Mouse (Mus musculus) c-Kit-negative CD71-positive TER-119-positive erythroid progenitor cells, embryonic 14.5 days (primary cell): ENCODE data around the gene Plcl1.

Experiments
- DNase-seq: peaks from one replicate; pipeline ENCODE4 v3.0.0-alpha.2; 2013; ENCODE audit warnings: low read depth, low spot score

Plcl1 gene

DNA sequence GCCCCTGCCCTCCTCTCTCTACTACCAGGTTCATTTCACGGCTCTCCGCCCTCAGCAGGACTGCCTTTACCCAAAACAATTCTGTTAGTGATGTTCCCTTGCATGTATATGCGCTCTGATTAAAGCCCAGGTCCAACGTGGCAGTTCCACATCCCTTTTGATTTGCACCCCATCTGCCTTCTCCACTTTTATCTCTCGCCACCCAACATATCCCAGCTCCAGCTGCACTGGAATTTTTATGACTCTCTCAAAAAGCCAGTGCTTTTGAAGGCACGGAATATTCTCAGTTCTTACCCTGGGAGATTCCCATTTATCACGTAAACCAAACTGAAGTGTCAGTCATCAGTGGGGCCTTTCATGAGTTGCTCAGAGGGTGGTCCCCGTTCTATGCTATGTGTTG lies 200.7 kb downstream of the Plcl1 start:
- DNase-seq = no peak

DNA sequence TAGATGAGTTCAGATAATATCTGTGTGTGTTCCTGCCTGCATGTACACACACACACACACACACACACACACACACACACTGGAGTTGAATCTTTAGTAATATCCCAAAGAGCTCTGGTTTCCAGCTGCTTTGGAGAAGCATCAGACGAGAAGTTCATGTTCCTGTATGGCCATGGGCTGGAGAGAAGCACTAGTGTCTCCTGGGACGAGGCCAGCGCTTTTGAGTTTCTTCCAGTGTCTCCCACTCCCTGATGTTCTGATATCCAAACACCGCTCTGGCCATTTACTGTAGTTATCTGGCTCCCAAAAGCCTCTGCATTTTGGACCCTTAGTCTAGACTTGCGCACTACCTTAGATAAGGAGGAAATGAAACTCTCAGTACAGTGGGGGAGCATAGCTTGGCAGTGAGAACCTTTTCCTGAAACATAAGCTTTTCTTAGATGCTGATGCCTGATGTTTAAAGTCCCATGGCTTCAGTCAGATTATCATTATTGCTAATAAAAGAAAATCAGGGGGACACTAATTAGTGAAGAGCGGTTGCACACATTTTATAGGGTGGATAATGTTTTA lies 207.1 kb downstream of the Plcl1 start:
- no peak for DNase-seq

DNA sequence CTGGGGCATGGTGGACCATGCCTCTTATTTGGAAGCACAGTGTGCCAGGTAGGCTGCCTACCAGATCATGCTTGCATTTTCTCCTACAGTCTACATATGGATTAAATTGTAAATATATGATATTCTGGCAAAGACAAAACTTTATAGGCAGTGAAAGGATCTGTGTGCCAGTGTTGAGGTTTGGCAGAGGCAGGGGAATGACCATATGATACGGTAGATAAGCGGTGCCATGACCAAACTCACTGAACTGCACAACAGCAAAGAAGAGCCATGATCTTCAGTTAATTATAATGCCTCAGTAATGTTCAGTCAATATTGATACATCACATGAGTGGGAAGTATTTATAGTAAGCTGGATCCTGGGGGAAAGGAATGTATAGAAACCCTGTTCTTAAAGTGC lies 212.1 kb downstream of the Plcl1 start:
- no peak for DNase-seq

DNA sequence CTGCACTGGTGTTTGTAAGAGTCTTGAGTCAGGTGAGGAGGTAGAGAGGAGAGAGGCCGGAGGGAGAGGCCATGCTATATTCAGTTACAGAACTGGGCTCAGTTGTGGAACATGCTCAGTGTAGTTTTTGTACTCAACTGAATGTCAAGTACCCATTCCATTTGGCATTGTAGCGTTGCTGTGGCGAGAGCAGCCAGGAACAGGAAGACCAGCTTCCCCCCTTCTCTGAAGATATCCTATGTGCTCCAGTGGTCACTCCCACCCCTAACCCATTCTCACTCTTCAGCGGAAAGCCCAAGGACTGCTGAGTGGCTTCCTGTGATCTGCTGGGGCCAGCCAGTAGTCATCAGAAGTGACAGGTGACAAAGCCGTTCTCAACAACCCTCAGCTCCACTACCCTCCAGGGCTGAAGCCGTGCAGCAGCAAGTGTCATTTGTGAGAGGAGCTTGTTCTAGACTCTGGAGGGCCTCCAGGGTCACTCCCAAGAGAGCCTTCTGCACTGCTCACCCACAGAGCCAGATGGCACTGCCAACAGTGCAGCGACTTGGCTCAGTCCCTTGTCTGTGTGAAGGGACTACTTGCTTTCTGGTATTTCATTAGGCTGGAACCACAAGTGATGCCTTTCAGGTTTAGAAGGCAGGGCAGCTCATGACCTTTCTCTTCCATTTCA lies 213.0 kb downstream of the Plcl1 start:
- DNase-seq = no peak

DNA sequence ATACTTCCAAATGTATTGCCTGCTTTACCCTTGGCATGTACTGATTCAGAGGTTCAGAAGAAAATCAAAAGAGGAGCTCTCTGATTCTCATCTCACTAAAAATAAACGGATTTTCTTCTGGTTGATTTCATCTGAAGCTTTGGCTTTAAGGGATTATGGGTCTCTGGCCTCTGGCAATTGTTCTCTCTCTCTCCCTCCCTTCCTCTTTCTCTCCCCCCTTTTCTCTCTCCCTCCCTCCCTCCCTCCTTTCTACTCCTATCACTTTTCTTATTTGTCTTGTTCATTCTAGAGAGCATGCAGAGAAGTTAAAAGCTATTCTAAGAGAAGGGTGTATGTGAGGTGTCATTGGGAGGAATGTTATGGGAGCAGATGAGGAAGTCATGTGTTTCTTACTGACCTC lies 225.8 kb downstream of the Plcl1 start:
- no peak for DNase-seq

DNA sequence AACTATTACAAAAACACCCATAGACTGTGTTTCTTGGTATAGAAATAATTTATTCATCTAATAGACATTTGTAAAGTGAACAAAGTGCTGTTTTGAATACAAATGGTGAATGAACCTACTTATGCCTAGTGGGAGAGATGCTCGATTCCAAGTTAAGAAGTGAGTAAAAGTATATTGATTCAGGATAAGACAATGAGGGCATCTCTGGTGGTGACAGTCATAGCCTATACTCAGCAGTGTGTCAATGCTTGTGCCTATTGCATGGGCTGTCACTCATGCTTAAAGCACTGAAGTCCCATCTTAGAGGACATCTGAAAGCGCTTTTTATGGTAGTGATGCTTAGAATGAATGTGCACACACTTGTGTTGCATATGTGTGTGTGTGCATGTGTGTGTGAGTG lies 226.3 kb downstream of the Plcl1 start:
- DNase-seq = no peak

DNA sequence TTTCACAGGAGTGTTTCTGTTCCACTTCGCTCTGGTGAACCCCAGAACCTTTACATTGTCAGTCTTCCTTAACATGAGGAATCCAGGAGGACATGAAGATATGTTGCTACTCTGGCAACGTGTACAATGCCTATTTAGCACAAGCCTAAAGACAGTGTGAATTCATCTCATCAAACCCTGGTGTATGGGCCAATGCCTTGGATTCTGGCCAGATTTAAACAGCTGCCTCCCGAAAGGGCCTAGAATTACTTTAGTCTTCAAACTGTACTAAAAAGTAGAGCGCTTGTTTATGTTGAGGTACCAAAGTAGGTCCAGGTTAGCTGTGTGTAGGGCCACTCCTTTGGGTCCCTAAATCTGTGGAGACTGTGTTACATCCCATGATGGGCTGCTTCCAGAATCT lies 227.6 kb downstream of the Plcl1 start:
- no peak for DNase-seq

DNA sequence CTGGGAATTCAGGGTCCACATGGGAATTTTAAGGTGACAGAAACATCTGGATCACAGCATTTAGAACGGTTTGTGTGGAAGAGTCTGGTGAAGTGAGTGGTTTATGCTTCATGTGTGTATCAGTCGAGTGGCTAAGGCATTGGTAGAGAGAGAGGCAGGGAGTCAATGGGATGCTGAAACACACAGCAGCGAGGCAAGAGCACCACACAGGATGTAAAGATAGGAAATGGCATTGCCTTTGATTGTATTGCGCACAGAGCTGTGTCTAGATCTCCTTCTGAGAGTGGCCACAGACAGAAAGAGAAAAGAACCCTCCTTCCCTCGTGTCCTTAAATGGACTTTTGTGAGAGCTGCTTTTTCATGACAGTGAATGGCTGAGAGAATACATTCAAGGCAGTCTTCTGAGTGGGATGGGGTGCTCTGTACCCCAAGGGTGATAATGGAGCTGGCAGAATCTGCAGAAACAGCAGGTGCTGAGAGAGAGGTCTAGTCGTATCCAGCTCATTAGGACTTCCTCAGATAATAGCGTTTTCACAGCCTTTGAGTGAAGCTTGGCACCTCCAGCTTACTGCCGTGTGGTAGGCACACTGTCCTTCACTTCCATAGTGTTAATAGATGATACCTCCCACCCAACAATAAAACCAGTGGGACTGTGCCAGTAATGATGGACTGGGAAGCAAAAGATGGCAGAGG lies 253.9 kb downstream of the Plcl1 start:
- no peak for DNase-seq

DNA sequence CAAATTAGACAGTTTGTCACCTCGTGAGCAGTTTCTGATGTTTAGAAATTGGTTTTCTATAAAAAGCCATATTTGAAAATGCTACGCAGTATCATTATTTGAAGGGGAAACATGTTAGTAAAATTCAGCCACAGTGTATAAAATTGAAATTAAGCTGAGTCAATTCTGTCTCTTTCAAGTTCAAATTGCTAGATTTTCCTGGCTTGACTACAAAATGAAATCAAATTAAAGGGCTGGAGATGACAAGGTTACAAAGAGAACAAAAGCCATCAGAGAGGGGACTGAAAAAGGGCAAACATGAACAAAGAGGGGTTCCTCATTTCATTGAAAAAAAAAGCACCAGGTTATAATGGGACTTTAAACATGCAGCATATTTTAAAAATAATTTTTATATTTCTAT lies 255.7 kb downstream of the Plcl1 start:
- no peak for DNase-seq

DNA sequence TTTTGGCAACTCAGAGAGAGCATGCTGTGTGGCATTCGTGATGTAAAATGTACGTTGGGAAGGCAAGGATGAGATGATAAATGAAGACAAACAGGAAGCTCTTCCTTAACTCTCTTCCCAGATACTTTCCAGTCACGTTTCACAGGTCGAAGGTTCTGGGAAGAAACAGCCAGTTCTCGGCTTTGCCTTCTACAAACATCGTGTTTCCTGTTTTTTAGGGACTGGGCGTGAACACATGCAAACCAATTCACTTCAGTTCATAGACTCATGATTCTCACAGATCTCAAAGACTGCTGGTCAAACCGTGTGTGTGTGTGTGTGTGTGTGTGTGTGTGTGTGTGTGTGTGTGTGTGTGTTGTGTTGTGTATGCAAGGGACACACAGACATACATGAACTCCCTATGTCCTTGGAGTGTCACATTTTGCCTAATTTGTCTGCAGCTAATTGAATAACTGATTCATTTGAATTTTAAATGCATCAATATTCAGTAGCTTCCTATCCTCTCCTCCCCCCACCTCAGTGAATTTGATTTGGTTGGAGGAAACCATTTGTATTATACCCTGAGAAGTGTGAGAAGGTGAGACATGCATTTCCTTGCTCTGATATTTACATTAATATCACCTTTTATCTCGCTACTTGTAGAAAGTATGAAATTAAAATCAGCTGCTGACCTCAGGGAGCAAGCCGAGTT lies 259.6 kb downstream of the Plcl1 start:
- DNase-seq = no peak

DNA sequence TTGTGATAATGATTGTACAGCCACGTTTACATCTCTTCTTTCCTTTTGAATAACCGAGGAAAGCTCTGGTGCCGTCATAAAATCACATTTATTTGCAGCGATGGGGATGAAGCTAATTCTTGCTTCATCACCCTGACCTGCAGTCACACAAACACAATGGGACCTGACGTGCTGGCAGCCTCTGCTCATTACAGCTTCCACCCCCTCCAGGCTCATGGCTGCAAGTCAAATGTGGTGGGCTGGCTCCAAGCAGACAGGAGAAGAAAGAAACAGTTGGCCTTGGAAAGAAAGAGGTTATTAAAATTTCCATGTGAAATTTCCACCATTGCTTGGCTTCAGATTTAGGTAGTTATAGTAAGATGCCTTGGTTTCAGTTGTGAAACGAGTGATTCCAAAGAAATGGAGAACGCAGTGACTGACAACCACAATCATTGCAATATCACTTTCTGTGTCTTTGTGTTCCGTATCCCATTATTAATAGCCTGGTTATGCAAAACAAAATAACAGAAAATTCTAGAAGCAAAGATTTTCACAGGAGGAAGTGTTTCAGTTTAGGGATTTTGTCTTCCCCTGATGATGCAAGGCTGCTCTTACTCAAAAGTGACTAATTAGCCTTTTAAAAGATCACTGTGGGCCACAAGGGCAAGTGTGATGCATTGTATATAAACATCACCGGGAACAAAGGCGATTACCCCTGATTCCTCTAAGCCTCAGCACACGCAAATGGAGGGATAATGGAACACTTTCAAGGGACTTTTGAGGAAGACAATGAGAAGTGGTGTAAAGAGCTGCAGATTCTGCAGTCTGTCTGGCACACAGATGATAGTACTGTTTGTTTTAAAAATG lies 260.3 kb downstream of the Plcl1 start:
- DNase-seq = no peak

DNA sequence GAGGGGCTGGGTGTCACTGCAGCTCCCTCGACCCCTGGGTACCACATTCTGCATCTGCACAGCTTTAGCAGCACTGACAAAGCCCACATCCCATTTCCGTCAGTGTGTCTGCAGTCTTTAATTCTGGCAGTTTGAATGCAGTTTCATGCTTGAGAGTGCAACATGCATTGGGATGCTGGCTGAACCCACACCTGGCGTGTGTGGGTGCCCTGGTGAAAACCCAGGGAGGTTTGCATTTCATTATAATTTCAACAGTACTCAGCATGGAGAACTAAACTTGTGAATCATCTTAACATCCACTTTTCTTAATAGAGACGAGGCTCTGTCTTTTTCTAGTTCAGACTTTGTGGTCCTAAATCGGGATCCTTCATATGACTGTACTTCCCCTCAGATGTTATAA lies 261.1 kb downstream of the Plcl1 start:
- no peak for DNase-seq

DNA sequence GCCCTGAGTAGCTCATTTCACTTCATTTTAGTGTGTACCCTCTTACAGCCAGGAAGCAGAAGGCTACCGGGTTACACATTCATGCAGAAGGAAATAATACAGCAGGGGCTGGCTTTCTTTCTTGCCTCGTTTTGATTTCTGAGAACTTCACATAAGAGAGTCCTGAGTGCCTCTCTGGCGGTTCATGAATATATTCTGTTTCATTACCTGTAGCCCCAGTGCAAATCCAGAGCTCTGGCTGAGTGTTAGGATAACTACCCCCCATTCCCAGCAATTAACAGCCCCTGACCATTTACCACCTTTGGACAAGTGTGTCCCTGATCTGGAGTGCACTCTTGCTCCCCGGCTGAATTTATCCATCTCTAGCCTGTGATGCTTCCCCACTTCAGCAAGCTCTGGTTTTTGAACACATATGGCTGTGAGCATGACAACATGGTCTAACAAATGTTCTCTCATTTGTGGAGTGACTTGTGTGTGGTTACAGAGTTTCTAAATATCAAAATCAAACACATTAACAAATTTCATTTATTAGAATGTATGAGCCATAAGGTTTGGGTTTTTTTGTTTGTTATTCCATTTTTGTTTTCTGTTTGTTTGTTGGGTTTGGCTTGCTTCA lies 263.0 kb downstream of the Plcl1 start:
- DNase-seq = no peak

DNA sequence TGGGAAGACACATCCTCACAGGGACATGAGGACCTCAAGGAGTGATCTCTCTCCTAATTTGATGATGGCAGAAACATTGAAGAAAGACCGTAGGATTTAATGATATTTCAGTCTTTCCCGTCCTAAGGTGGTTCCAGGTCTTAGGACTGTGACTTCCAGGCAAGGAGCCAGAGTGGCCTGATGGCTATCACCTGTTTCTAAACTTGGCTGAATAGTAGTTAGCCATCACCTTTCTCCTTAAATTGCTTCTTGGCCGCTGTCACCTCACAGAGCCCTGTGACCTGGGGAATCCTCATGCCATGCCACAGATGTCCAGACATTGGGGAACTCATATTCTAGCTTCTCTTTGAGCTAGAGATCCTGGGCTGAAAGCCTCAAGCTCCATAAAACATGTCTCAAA lies 277.0 kb downstream of the Plcl1 start:
- DNase-seq = no peak

DNA sequence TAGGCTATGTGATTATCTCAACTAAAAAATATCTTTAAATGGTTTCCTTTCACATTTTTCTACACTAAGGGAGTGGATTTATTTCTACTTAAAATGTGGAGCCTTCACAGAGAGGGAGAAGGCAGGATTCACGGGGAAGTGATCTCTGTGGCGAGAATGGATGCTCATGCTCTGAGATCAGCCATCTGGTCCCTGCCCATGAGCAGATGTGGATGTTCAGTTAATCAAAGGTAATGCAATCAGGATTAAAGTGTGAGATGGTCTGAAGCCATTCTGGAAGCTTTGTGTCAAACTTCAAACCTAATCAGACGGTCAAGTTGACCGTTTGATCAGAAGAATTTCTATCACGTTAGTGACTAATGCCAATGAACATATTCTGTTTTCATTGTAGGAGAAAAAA lies 280.5 kb downstream of the Plcl1 start:
- no peak for DNase-seq

DNA sequence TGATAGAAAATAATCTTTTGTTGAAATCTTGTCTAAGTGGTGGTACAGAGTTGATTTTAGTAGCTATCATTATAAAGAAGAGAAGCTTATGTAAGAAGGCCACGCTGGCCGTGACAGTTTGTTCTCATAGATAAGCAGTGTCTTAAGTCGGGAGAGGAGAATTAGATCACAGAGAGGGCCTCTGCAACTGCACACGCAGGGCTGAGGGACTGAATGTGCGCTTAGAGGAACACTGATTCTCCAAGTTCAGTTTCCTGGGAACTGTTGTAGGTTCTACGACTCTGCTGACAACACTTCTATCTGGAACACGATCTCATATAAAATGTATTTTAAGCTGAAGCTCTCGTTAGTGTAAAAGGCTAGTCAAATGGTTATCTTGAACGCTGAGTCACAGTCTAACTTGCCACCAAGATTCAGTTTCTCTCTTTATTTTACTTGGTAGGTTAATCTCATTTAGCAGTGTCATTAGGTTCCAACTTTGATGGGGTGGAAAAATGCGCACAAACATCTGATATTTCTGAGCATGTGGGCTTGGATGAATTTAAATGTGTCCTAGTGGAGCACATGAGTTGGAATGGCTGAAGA lies 288.0 kb downstream of the Plcl1 start:
- no peak for DNase-seq

DNA sequence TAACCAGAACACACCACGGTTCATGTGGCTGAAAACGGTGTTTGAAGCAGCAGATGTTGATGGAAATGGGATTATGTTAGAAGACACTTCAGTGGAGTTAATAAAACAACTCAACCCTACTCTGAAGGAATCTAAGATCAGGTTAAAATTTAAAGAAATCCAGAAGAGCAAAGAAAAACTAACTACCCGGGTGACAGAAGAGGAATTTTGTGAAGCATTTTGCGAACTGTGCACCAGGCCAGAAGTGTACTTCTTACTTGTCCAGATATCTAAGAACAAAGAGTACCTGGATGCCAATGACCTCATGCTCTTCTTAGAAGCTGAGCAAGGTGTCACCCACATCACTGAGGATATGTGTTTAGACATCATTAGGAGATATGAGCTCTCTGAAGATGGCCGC lies 290.5 kb downstream of the Plcl1 start:
- DNase-seq = no peak

DNA sequence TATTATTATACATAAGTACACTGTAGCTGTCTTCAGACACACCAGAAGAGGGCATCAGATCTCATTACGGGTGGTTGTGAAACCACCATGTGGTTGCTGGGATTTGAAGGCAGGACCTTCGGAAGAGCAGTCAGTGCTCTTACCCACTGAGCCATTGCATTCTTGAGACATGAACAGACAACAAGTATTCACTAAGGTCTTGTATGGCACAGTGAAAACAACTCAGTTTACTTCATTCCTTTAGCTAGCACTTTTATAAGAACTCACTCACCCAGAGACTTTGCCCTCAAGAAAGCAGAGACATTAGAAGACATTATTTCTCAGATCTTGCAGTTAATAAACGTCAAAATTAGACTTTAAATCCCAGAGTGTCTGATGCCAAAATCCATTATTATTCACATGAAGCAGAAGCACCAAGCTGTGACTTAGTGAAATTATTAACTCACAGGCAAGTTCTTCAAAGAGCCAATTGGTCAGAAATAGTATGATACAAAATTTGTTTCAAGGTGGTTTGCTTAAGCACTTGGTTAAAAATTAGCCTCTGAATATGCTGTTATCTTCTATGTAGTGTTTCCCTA lies 293.8 kb downstream of the Plcl1 start:
- DNase-seq = no peak

DNA sequence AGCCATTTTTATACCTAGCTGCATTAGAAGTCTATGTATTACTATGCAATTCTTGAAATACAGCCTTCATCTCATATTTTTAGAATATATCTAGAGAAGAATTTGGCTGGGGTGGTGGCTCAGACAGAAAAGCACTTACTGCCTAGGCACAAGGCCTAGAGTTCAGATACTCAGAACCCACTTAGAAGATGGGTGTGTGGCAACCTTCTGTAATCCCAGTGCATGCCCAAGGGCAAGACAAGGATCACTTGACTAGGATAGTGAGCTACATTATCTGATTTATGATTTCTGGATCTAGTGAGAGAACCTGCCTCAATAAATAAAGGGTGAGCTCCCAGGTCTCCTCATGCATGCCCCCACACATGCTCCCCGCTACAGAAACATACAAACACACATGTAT lies 294.3 kb downstream of the Plcl1 start:
- DNase-seq = no peak

DNA sequence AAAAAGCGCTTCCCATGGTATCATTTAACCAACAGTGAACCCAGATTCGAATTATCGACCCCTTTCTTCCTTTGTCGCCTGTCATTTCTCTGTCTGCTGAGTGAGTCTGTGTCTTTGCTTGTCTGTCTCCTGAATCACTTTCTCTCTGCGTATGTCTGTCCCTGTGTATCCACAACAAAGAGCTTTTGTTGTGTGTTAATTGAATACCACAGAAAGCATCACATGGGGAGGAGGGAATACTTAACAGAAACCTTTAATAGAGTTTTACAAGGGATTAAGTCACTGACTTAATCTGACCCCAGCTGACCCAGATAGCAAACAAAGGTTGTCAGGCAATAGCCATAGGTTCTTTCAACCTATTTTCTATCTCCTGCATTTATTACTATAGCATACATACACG lies 295.0 kb downstream of the Plcl1 start:
- no peak for DNase-seq

DNA sequence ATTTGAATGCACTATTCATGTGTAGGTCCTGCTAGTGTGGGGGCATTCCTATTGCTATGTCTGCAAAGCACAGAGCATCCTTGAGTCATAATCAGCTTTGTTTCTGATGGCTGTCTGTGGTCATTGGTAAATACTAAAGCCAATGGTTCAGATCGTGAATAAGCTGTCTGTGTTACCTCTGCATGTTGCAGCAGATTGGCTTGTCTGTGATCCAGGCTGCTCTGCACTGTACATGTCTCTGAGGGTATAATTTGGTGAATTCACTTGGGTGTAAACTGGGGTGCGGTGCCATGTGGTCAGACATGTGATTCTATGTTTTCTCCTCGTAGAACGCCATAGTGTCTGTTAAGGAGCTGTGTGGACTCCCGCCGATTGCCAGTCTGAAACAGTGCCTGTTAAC lies 295.9 kb downstream of the Plcl1 start:
- no peak for DNase-seq
